Mouse (Mus musculus): ENCODE measurements at regions not wholly inside any gene's neighbourhood (a gene's known extent, or its start where the extent isn't known, plus 50 kb on each side); places are given as distances from the start of the nearest gene placed in this dataset.

DNA sequence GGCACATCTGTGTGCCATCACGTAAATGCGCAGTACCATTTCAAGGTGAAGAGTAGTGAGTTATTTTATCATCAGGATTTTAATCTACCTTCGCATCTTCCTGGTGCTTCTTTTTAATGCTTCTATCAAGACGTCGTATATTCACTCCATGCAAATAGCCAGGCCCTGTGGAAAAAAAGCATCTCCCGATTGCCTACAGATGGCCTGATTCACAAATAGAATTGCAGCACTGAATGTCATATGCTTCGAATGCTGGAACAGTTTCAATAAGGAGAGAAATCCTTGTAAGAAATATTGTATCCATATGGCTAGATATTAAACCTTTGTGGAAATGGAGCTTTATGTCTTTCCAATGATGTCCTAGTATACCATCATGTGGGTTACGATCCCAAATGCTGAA, 742.7 kb downstream of the Tmem132b start:
- no peak for TF ChIP-seq GATA1 (IDR thresholded peaks at IDR 0.05; ENCODE audit: borderline replicate concordance, low read length)
- TF ChIP-seq CTCF (IDR thresholded peaks at IDR 0.05; ENCODE audit: low read depth, low read length), result no peak
- no peak for TF ChIP-seq GATA2 (IDR thresholded peaks at IDR 0.05; ENCODE audit: borderline replicate concordance, low read depth, low read length)
- TF ChIP-seq TAL1 (conservative IDR thresholded peaks at IDR 0.05; ENCODE audit: low read depth, low read length), result no peak
- no peak for TF ChIP-seq POLR2AphosphoS5 (IDR thresholded peaks at IDR 0.05; ENCODE audit: insufficient replicate concordance, low read depth, low read length)
